Mouse (Mus musculus): ENCODE results near the gene Fam107a. TPM values are rescaled to one million over a fixed set of nuclear protein-coding genes. Genes with fewer than 3 reads are reported as not detected.

Gene Fam107a
- polyA plus RNA-seq, 2 experiments = 0.03 TPM; not detected in 1

- ATAC-seq (ENCODE audit: insufficient read depth) = no peak
- H3K4me3 ChIP-seq (ENCODE audit: insufficient read depth in 1 of 2, low read depth in 2 of 2, low read length in 2 of 2) = no peak overlapping the region
- 4% methylated on average over 23 of the region's 23 CpGs for WGBS (ENCODE audit: insufficient replicate concordance)
- DNase-seq (ENCODE audit: low read depth in 3 of 3, low spot score in 3 of 3) = no peak
- TF ChIP-seq EP300 (IDR thresholded peaks at IDR 0.05; ENCODE audit: low read depth) = no peak
- TF ChIP-seq CTCF (IDR thresholded peaks at IDR 0.05; ENCODE audit: low read depth) = no peak
- no peak overlapping the region for H3K27ac ChIP-seq
- H3K4me1 ChIP-seq (replicated peaks; ENCODE audit: control insufficient read depth in 2 of 2, insufficient read depth in 2 of 2, low read length in 1 of 2) = no peaks in the 10 kb centered on the region
- H3K4me2 ChIP-seq (ENCODE audit: low read depth) = peak overlapping the region; percentile 22; the same call in 1 of the 2 replicates
- no peak overlapping the region for H3K9ac ChIP-seq (replicated peaks)
- no peaks in the 10 kb centered on the region for H3K36me3 ChIP-seq (replicated peaks; ENCODE audit: control insufficient read depth, insufficient read depth, low read depth)
- H3K9me3 ChIP-seq (ENCODE audit: control insufficient read depth, low read length) = no peaks in the 10 kb centered on the region
- peaks cover 25% of the 10 kb centered on the region for H3K27me3 ChIP-seq (ENCODE audit: control insufficient read depth, insufficient read depth, low read length)
Observed at GRCm38 (mm10) chr14:8316366-8317193, 1.2 kb downstream of the Fam107a start.

DNA sequence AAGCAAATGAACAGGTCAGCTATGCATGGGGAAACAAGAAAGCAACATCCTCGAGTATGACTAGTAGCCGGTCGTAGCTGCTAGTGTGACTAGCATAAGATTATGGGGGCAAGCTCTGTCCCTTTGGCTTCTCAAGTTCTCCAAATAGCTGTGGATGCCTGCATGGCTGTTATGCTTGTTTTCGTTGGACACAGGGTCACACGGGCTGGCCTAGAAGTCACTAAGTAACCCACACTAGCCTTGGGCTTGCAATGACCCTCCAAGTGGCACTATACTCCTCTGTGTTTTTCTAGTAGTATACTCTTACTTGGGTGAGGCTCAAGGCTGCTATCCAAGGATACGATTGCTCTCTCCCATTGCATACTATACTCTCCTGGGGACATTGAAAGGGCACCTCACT is 2.7 kb downstream of the Fam107a start:
- H3K27me3 ChIP-seq (ENCODE audit: control insufficient read depth, insufficient read depth, low read length) = peaks cover 25% of the 10 kb centered on the region
- 0 out of 4 replicates have a peak, but pooled peaks cover 0 to under 1% of the 10 kb centered on the region in 2 experiments for H3K4me1 ChIP-seq (replicated peaks; ENCODE audit: control insufficient read depth in 2 of 2, insufficient read depth in 2 of 2, low read length in 1 of 2)
- no peak for DNase-seq (ENCODE audit: low read depth in 3 of 3, low spot score in 3 of 3)
- WGBS (ENCODE audit: insufficient replicate concordance) = 61% methylated on average over 6 of the region's 6 CpGs
- ATAC-seq (ENCODE audit: insufficient read depth) = no peak
- H3K4me2 ChIP-seq (ENCODE audit: low read depth) = no peak overlapping the region
- no peaks in the 10 kb centered on the region for H3K36me3 ChIP-seq (replicated peaks; ENCODE audit: control insufficient read depth, insufficient read depth, low read depth)
- no peak for TF ChIP-seq CTCF (IDR thresholded peaks at IDR 0.05; ENCODE audit: low read depth)
- no peak for TF ChIP-seq EP300 (IDR thresholded peaks at IDR 0.05; ENCODE audit: low read depth)
- H3K27ac ChIP-seq = no peak overlapping the region
- H3K9me3 ChIP-seq (ENCODE audit: control insufficient read depth, low read length) = no peaks in the 10 kb centered on the region
- H3K9ac ChIP-seq (replicated peaks) = no peak overlapping the region
- H3K4me3 ChIP-seq (ENCODE audit: insufficient read depth in 1 of 2, low read depth in 2 of 2, low read length in 2 of 2) = no peak overlapping the region

GRCm38 (mm10) chr14:8314536-8314935 is 3.3 kb downstream of the Fam107a start:
- Histone ChIP-seq H3K9ac (replicated peaks) (no peak overlapping the region), H3K36me3 (replicated peaks; ENCODE audit: control insufficient read depth, insufficient read depth, low read depth) (no peaks in the 10 kb centered on the region), H3K27me3 (ENCODE audit: control insufficient read depth, insufficient read depth, low read length) (peaks cover 25% of the 10 kb centered on the region), H3K27ac (no peak overlapping the region), H3K4me3 (ENCODE audit: insufficient read depth in 1 of 2, low read depth in 2 of 2, low read length in 2 of 2) (no peak overlapping the region), H3K9me3 (ENCODE audit: control insufficient read depth, low read length) (no peaks in the 10 kb centered on the region), H3K4me1 (replicated peaks; ENCODE audit: control insufficient read depth in 2 of 2, insufficient read depth in 2 of 2, low read length in 1 of 2) (0 out of 4 replicates have a peak, but pooled peaks cover 0 to 2% of the 10 kb centered on the region in 2 experiments), H3K4me2 (ENCODE audit: low read depth) (no peak overlapping the region)
- 17% methylated on average over 3 of the region's 3 CpGs for WGBS (ENCODE audit: insufficient replicate concordance)
- no peak for ATAC-seq (ENCODE audit: insufficient read depth)
- no peak for DNase-seq (ENCODE audit: low read depth in 3 of 3, low spot score in 3 of 3)
- TF ChIP-seq EP300 (IDR thresholded peaks at IDR 0.05; ENCODE audit: low read depth) (no peak), CTCF (IDR thresholded peaks at IDR 0.05; ENCODE audit: low read depth) (peak; percentile 53)

GRCm38 (mm10) chr14:8313877-8314276 is 3.9 kb downstream of the Fam107a start:
- no peak overlapping the region for H3K27ac ChIP-seq
- H3K4me2 ChIP-seq (ENCODE audit: low read depth) = no peak overlapping the region
- no peak for TF ChIP-seq EP300 (IDR thresholded peaks at IDR 0.05; ENCODE audit: low read depth)
- no peak for TF ChIP-seq CTCF (IDR thresholded peaks at IDR 0.05; ENCODE audit: low read depth)
- no peaks in the 10 kb centered on the region for H3K36me3 ChIP-seq (replicated peaks; ENCODE audit: control insufficient read depth, insufficient read depth, low read depth)
- WGBS (ENCODE audit: insufficient replicate concordance) = 28% methylated on average over 7 of the region's 7 CpGs
- 0 out of 4 replicates have a peak, but pooled peaks cover 0 to 2% of the 10 kb centered on the region in 2 experiments for H3K4me1 ChIP-seq (replicated peaks; ENCODE audit: control insufficient read depth in 2 of 2, insufficient read depth in 2 of 2, low read length in 1 of 2)
- H3K9me3 ChIP-seq (ENCODE audit: control insufficient read depth, low read length) = no peaks in the 10 kb centered on the region
- DNase-seq (ENCODE audit: low read depth in 3 of 3, low spot score in 3 of 3) (no peak), ATAC-seq (ENCODE audit: insufficient read depth) (no peak)
- no peak overlapping the region for H3K4me3 ChIP-seq (ENCODE audit: insufficient read depth in 1 of 2, low read depth in 2 of 2, low read length in 2 of 2)
- peaks cover 25% of the 10 kb centered on the region for H3K27me3 ChIP-seq (ENCODE audit: control insufficient read depth, insufficient read depth, low read length)
- H3K9ac ChIP-seq (replicated peaks) = no peak overlapping the region

- TF ChIP-seq CTCF (IDR thresholded peaks at IDR 0.05; ENCODE audit: low read depth) = no peak
- no peak for TF ChIP-seq EP300 (IDR thresholded peaks at IDR 0.05; ENCODE audit: low read depth)
- Histone ChIP-seq H3K27me3 (ENCODE audit: control insufficient read depth, insufficient read depth, low read length) (no peaks in the 10 kb centered on the region; the same call in 1 of the 2 replicates), H3K4me1 (replicated peaks; ENCODE audit: control insufficient read depth in 2 of 2, insufficient read depth in 2 of 2, low read length in 1 of 2) (0 out of 4 replicates have a peak, but pooled peaks cover 0 to 2% of the 10 kb centered on the region in 2 experiments), H3K27ac (no peak overlapping the region), H3K4me2 (ENCODE audit: low read depth) (no peak overlapping the region), H3K9ac (replicated peaks) (no peak overlapping the region), H3K36me3 (replicated peaks; ENCODE audit: control insufficient read depth, insufficient read depth, low read depth) (no peaks in the 10 kb centered on the region), H3K4me3 (ENCODE audit: insufficient read depth in 1 of 2, low read depth in 2 of 2, low read length in 2 of 2) (no peak overlapping the region), H3K9me3 (ENCODE audit: control insufficient read depth, low read length) (no peaks in the 10 kb centered on the region)
- 25% methylated on average over 9 of the region's 9 CpGs for WGBS (ENCODE audit: insufficient replicate concordance)
- no peak for ATAC-seq (ENCODE audit: insufficient read depth)
- DNase-seq (ENCODE audit: low read depth in 3 of 3, low spot score in 3 of 3) = no peak
Observed at GRCm38 (mm10) chr14:8309621-8310141, 8.1 kb downstream of the Fam107a start.

Measured in liver, embryonic 14.5 days (tissue).